Mouse (Mus musculus) ES-Bruce4 (cell line): ENCODE data around the gene Cyb5r1. TPM values are rescaled to one million over a fixed set of nuclear protein-coding genes. Genes with fewer than 3 reads are reported as not detected.

ENCODE experiments used
- H3K27ac ChIP-seq: 2 replicates; pipeline ENCODE4 v1.5.1; 2012; ENCODE audit warnings: low read length, inconsistent platforms; ENCODE audit not compliant: insufficient read depth
- H3K27me3 ChIP-seq: 2 replicates; pipeline ENCODE4 v1.6.1; 2012; ENCODE audit warnings: mild to moderate bottlenecking, low read length, inconsistent platforms; ENCODE audit not compliant: control insufficient read depth, poor library complexity, insufficient read depth, severe bottlenecking
- H3K36me3 ChIP-seq: 2 replicates; pipeline ENCODE4 v1.6.1; 2012; ENCODE audit warnings: inconsistent platforms, mild to moderate bottlenecking, low read length, moderate library complexity; ENCODE audit not compliant: control insufficient read depth, poor library complexity, insufficient read depth, severe bottlenecking
- H3K4me1 ChIP-seq: one replicate; pipeline ENCODE4 v1.8.1; 2011; ENCODE audit warnings: low read length; ENCODE audit not compliant: control insufficient read depth, insufficient read depth
- H3K4me3 ChIP-seq: 2 replicates; pipeline ENCODE4 v1.5.1; 2011; ENCODE audit warnings: low read depth, mild to moderate bottlenecking, low read length
- H3K9ac ChIP-seq: 2 replicates; pipeline ENCODE4 v1.6.1; 2012; ENCODE audit warnings: low read depth, mild to moderate bottlenecking, inconsistent platforms; ENCODE audit not compliant: poor library complexity, severe bottlenecking
- H3K9me3 ChIP-seq: replicated peaks from 2 replicates; pipeline ENCODE4 v1.6.1; 2012; ENCODE audit warnings: mild to moderate bottlenecking, low read length, inconsistent platforms; ENCODE audit not compliant: control insufficient read depth, poor library complexity, insufficient read depth, severe bottlenecking
- CTCF ChIP-seq: IDR thresholded peaks from one replicate; pipeline ENCODE4 v1.8.1; 2011; ENCODE audit warnings: low read depth, low read length
- EP300 ChIP-seq: IDR thresholded peaks from 2 replicates; pipeline ENCODE4 v1.6.1; 2011; ENCODE audit warnings: low read depth, low read length; ENCODE audit not compliant: insufficient read depth
- POLR2A ChIP-seq: IDR thresholded peaks from one replicate; pipeline ENCODE4 v1.8.1; 2011; ENCODE audit warnings: low read length; ENCODE audit not compliant: insufficient read depth
- polyA plus RNA-seq: library from polyadenylated mRNA; stranded (reverse); fragments of >200 nt; gene quantifications from 2 replicates; pipeline ENCODE4 v1.2.4, GENCODE M21; 2011; ENCODE audit warnings: low read depth; ENCODE audit not compliant: missing spikeins, insufficient read depth, insufficient read length

Cyb5r1 gene
- 70.8 and 81.3 TPM in 2 replicates for polyA plus RNA-seq

DNA sequence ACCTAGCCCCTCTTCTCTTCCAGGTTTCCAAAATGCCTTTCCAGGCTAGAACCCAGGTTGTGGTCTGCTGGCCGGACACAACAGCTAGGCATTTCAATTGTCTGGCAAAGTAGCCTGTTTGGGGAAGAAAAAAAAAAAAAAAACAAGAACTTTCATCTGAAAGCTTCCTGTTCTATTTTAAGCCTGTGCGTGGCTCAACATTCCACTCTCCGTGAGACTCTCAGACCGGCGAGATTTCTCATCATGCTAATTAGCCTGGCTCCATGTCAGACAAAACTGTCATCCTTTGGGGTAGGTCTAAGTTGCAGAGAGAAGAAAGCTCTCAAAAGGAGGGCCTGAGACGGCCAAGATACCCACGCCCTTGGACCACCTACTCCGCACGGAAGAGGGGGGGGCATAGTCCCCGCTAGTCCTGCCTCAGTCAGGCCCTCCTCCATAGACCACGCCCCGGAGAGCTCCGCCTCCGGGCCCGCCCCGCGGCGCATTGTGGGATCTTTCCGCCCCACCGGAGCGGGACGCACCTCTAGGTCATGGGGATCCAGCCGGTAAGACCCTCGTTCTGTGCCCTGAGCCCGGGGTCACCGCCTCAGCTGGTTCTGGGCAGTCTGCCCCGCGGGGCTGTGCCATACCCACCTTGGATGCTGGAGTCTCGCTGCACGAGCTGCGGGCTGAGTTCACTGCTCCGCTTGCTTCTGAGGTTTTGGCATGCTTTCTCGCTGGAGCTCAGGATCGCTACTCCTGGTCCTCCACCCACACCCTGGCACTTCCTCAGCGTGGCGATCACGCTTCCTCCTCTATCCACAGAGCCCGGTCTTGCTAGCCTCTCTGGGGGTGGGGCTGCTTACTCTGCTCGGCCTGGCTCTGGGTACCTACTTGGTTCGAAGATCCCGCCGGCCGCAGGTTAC lies at the start of gene Cyb5r1:
Gene Cyb5r1, plus strand, starts transcription at position 51 of the 905 bp plus-strand sequence.
- Histone ChIP-seq H3K27ac (peak within 1 kb of the TSS; percentile 83), H3K4me3 (peak within 1 kb of the TSS; percentile 84), H3K4me1 (no peaks in the 10 kb centered on the region), H3K9me3 (peaks cover 3% of the 10 kb centered on the region; the same call in 1 of the 2 replicates), H3K27me3 (no peaks in the 10 kb centered on the region), H3K36me3 (peaks cover 39% of the 10 kb centered on the region), H3K9ac (peak within 1 kb of the TSS; percentile 69)
- TF ChIP-seq POLR2A (peak; percentile 73), CTCF (no peak), EP300 (peak; percentile 71; the same call in 1 of the 2 replicates)

GRCm38 (mm10) chr1:134357461-134357860 lies 47.9 kb upstream of the Cyb5r1 start:
- H3K27me3 ChIP-seq: no peaks in the 10 kb centered on the region
- H3K9ac ChIP-seq: no peak overlapping the region
- H3K4me3 ChIP-seq: no peak overlapping the region
- TF ChIP-seq CTCF (no peak), POLR2A (no peak), EP300 (no peak)
- H3K4me1 ChIP-seq: no peaks in the 10 kb centered on the region
- H3K9me3 ChIP-seq: no peaks in the 10 kb centered on the region
- H3K36me3 ChIP-seq: peaks cover 69% of the 10 kb centered on the region
- H3K27ac ChIP-seq: no peak overlapping the region

DNA sequence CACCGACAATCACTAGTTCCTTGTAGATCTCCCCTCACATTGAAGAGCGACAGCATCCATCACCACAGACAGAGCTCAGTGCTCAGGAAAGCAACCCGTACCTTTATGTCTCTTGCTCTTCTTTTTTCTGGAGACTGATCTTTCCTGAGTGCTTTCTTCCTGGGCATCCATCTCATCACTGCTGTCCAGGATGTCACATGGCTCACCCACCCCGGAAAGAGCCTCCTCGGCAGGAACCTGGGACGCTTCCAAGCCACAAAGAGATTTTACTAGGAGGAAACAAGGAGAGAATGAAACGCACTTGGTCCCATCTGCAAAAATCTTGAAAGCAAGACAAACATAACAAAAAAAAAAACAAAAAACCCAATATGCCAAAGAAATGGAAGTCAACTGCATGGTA lies 44.7 kb upstream of the Cyb5r1 start:
- H3K9ac ChIP-seq: peak overlapping the region; percentile 95
- 0 out of 2 replicates have a peak overlapping the region, but pooled peaks have one; percentile 23 for H3K4me3 ChIP-seq
- H3K27ac ChIP-seq: no peak overlapping the region
- no peaks in the 10 kb centered on the region for H3K9me3 ChIP-seq
- no peaks in the 10 kb centered on the region for H3K4me1 ChIP-seq
- H3K36me3 ChIP-seq: peaks cover 42% of the 10 kb centered on the region
- TF ChIP-seq CTCF (no peak), POLR2A (no peak), EP300 (no peak)
- no peaks in the 10 kb centered on the region for H3K27me3 ChIP-seq

GRCm38 (mm10) chr1:134361195-134361856 lies 44.0 kb upstream of the Cyb5r1 start:
- Histone ChIP-seq H3K9ac (peak overlapping the region; percentile 95), H3K4me3 (peak overlapping the region; percentile 100), H3K4me1 (no peaks in the 10 kb centered on the region), H3K9me3 (no peaks in the 10 kb centered on the region), H3K27ac (peak overlapping the region; percentile 48; the same call in 1 of the 2 replicates), H3K27me3 (no peaks in the 10 kb centered on the region), H3K36me3 (peaks cover 35% of the 10 kb centered on the region)
- no peak for TF ChIP-seq POLR2A
- no peak for TF ChIP-seq EP300
- TF ChIP-seq CTCF: no peak

DNA sequence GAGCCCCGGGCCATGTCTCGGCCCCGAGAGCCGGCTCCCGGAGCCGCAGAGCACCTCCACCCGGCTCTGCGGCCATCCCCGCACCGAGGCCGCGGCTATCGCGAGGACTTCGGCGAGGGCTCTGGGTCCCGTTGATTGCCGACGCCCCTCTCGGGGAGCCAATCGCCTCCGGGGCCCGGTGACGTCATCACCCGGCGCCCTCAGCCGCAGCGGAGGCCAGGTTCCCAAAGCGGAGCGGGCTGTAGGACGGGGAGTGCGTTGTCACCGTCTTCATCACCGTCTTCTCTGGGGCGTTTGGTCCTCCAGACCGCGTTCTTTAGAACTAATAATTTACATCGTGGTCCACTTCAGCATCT lies 43.5 kb upstream of the Cyb5r1 start, which contains the start of gene Tmem183a:
Gene Tmem183a, minus strand, starts transcription at position 123 of the 356 bp plus-strand sequence.
- no peaks in the 10 kb centered on the region for H3K9me3 ChIP-seq
- H3K27ac ChIP-seq: peak within 1 kb of the TSS; percentile 51

More for the DNA sequence above, 43.5 kb upstream of the Cyb5r1 start, which contains the start of gene Tmem183a:
- Histone ChIP-seq H3K9ac (peak within 1 kb of the TSS; percentile 95), H3K4me1 (no peaks in the 10 kb centered on the region), H3K4me3 (peak within 1 kb of the TSS; percentile 100), H3K27me3 (no peaks in the 10 kb centered on the region), H3K36me3 (peaks cover 34% of the 10 kb centered on the region)
- no peak for TF ChIP-seq CTCF
- TF ChIP-seq POLR2A: peak; percentile 85
- no peak for TF ChIP-seq EP300
